Mouse (Mus musculus) liver, postnatal 0 days (tissue): ENCODE data around the gene Atxn1.

Experiments used
- CTCF ChIP-seq: sonication (generic); IDR thresholded peaks from 2 replicates; pipeline ENCODE4 v1.5.1; 2016; ENCODE audit warnings: antibody characterized with exemption, low read depth
- EP300 ChIP-seq: IDR thresholded peaks from 2 replicates; pipeline ENCODE4 v1.6.1; 2016; ENCODE audit warnings: antibody characterized with exemption, low read depth, mild to moderate bottlenecking

DNA sequence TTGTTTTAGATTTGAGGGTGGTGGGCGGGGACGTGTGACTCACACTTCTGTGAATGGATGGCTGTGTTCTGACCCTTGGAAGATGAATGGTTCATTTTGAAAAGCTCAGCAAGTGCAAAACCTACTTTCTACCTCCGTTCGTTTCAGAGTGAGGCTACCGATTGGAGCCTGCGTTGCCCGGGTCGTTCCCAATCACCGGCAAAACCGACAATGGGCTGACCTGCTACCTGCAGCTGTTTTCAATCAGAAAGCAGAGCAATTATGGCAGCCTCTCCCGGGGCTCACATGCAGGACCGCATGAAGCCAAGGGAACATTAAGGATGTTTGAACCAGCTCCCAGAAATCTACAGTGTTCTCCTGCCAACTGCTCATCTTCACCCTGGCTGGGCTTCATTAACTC is 382.5 kb downstream of the Atxn1 start:
- TF ChIP-seq CTCF (no peak), EP300 (no peak)
